Mouse (Mus musculus) adipocyte (in vitro differentiated cells): ENCODE data around the gene Tent2.
A peak's percentile ranks its signal among the peaks of the same experiment; 100 is the strongest.

Experiments
- DNase-seq: peaks from one replicate; pipeline ENCODE4 v3.0.0-alpha.2; 2016; ENCODE audit warnings: low spot score

The Tent2 gene

GRCm38 (mm10) chr13:93141184-93141583 is 51.0 kb downstream of the Tent2 start:
- no peak for DNase-seq

- no peak for DNase-seq
These were observed 54.1 kb downstream of the Tent2 start for GRCm38 (mm10) chr13:93138059-93138458.

DNA sequence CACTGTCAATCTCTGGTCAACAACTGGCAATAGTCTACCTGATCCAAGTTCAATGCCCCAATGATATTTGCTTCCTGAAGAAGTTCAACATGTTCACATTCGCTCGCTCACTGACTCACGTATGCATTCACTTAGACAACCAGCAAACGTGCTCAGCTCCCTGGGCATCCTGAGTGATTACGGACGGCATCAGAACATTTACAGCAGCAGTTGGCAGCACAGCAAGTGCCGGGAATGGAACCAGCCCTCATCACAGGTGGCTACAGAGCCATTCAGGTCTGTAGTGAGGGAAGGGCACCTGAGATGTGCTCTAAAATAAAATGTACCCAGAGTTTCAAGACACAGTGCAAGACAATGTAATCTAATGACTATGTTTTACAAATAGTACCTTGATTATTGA is 55.1 kb downstream of the Tent2 start:
- no peak for DNase-seq

DNA sequence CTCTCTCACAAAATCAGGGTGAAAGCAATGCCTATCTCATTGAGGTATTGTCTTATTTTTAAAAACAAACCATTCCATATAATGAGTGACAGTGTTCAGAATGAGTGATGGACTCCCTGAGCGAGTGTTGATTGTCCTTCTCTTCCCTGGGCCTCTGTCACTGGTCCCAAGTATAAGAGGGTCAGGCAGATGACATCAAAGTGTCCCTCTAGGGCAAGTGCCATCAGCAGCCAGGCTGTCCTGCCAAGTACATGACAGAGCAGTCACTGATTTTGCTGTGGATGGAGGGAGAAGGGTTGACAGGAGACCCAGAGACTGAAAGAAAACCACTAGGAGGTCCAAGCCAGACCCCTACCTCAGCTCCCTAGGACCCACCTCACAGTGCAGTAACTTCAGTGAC is 55.9 kb downstream of the Tent2 start:
- DNase-seq, result no peak

DNA sequence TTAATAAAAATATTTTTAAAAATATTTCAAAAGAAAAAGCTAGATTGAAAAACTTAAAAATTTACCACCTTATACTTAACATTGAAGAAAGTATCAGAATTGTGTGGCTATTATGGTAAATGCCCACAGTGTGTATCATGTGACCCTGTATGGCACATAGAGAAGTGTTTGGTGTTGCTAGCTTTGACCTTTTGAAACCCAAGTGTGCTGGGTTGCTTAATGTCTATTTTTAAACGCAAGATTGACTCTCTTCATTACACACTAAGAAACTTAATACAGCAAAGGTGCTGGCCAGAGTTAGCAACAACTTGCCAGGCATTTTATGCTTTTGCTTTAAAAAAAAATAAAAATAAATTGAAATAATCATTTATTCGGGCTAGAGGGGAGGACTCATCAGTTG is 56.7 kb downstream of the Tent2 start:
- peak; percentile 10 for DNase-seq

DNA sequence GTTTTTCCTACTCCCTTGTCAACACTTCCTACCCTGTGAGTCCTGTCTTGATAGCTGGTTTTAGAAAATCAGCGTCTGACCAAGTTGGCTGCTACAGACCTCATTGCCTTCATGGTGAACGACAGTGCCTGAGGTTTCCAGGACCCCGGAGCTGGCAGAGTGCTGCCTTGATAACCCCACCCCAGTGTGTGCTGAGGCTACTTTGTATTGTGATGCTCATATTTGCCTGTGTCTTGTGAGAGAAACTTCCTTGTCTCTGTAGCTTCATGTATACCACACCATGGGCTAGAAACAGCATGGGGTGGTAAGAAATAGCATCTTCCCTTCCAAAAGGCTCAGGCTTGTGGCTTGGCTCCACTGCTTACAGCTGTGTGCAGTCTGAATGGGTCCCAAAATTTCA is 61.5 kb downstream of the Tent2 start:
- no peak for DNase-seq

DNA sequence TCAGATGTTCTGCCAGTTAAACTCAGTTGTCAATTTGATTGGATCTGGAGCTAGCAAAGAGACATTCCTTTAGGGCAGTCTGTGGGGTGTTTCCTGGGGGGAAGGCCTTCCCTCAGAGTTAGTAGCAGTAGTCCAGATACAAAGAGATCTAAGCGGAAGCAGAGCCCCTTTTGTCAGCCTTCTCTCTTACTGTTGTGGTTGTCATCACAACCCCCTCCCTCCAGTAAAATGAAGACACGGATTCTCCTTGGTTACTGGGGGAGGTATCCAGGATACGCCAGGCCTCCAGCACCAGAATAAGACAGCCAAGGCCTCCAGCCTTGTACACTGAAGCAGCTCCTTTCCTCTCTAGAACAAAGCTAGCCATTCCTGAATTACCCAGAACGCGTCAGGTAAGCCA is 63.2 kb downstream of the Tent2 start:
- DNase-seq, result no peak

DNA sequence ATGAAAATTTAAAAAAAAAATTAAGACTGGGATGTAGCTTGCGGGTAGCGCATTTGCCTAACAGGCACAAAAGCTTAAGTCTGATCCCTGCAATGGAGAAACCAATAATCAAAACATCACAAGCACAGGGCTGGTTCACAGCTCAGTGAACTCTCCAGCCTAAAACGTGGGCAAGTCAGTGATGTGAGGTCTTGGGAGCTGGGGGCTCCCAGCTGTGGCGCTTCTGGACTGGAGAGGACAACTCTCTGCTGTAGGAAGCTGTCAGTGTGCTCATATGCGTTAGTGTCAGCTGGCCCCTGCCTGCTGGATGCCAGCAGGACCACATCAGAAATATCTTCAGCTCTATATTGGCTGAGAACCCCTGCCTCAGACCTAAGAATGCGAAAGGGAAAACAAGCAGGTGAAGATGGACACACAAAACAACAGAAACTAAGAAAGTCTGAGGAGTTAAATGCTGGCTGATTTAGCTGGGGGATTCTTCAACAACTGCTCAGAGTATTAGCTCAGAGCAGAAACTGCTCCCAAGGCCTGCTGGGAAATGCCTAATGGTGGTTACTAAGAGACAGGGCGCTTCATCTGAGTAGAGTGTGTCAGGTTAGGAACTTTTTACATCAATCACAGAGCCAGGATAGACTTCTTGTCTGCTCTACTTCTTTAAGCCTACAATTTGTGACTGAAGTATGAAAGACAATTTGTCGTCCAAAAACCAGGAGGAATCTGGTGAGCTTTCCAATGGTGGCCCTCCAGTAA is 63.9 kb downstream of the Tent2 start:
- DNase-seq, result no peak

DNA sequence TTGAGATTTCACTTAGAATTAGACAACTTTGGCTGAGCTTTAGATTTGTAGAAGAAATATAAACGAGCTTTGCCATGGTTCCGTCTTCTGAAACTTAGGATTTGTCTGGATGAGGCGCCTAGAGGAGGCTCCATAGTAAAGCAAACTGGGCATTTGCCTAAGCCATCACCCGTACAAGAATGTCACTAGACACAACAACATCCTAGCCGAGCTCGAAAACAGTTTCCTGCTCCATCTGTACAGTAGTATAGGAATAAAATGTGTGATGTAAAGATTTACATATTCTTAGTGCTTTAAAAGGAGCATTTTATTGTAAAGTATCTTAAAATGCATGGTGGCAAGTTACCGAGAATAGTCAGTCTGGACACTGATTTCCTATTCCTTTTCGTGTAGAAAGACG is 69.9 kb downstream of the Tent2 start:
- DNase-seq, result no peak

GRCm38 (mm10) chr13:93117241-93117640 is 74.9 kb downstream of the Tent2 start:
- DNase-seq, result no peak

- DNase-seq, result no peak
These were observed 89.7 kb downstream of the Tent2 start for GRCm38 (mm10) chr13:93102340-93103090.

- DNase-seq, result no peak
These were observed 93.6 kb downstream of the Tent2 start for GRCm38 (mm10) chr13:93098596-93098995.

DNA sequence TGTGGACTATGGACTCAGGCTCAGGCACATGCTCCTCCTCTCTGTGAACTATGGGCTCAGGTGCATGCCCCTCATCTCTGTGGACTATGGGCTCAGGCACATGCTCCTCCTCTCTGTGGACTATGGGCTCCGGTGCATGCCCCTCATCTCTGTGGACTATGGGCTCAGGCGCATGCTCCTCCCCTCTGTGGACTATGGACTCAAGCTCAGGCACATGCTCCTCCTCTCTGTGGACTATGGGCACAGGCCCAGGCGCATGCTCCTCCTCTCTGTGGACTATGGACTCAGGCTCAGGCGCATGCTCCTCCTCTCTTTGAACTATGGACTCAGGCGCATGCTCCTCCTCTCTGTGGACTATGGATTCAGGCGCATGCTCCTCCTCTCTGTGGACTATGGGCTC is 95.5 kb downstream of the Tent2 start:
- DNase-seq, result no peak
